Mouse (Mus musculus): Measurements from ENCODE around the gene Olfr1191-ps1. TPM values are rescaled to one million over a fixed set of nuclear protein-coding genes. Genes with fewer than 3 reads are reported as not detected.
"Not testable (repeated sequence)": the region's sequence is repeated elsewhere in the genome, so short reads cannot be mapped to it uniquely, and the experiment has no call there.

The Olfr1191-ps1 gene
- polyA plus RNA-seq (2012; rRNA removed): not detected in 2 replicates

- H3K27ac ChIP-seq (ENCODE audit: insufficient read depth, low read length); H3K27me3 ChIP-seq (ENCODE audit: control insufficient read depth, insufficient read depth, low read length); H3K4me1 ChIP-seq (ENCODE audit: control insufficient read depth, insufficient read depth, insufficient read length); H3K4me3 ChIP-seq (ENCODE audit: extremely low read depth, insufficient read depth, insufficient read length); DNase-seq (ENCODE audit: low read depth in 1 of 2, low spot score in 2 of 2); H3K36me3 ChIP-seq (ENCODE audit: control insufficient read depth, insufficient read depth, low read length): not testable (repeated sequence)
- WGBS: 89% methylated on average over 1 of the region's 1 CpGs
These were observed at the start of gene Olfr1191-ps1 for GRCm38 (mm10) chr2:88640242-88640641. Gene Olfr1191-ps1 (plus strand): TSS chr2:88640542.

- H3K4me3 ChIP-seq (ENCODE audit: extremely low read depth, insufficient read depth, insufficient read length): no peak within 1 kb of the TSS
- DNase-seq (ENCODE audit: low read depth in 1 of 2, low spot score in 2 of 2): no peak
- no peaks in the 10 kb centered on the region for H3K36me3 ChIP-seq (ENCODE audit: control insufficient read depth, insufficient read depth, low read length)
- H3K27ac ChIP-seq (ENCODE audit: insufficient read depth, low read length): no peak within 1 kb of the TSS
- 56% methylated on average over 1 of the region's 1 CpGs for WGBS
- H3K27me3 ChIP-seq (ENCODE audit: control insufficient read depth, insufficient read depth, low read length): no peaks in the 10 kb centered on the region
- TF ChIP-seq POLR2A (IDR thresholded peaks at IDR 0.05; ENCODE audit: low read depth, low read length) (no peak), CTCF (IDR thresholded peaks at IDR 0.05; ENCODE audit: extremely low read depth, insufficient read depth, insufficient read length, insufficient replicate concordance) (no peak)
- H3K4me1 ChIP-seq (ENCODE audit: control insufficient read depth, insufficient read depth, insufficient read length): no peaks in the 10 kb centered on the region
These were observed 7.9 kb downstream of the Olfr1191-ps1 start, which contains the start of gene Olfr1192-ps1 for GRCm38 (mm10) chr2:88648209-88648608. Gene Olfr1192-ps1 (plus strand): TSS chr2:88648509.

- H3K36me3 ChIP-seq (ENCODE audit: control insufficient read depth, insufficient read depth, low read length); DNase-seq (ENCODE audit: low read depth in 1 of 2, low spot score in 2 of 2): not testable (repeated sequence)
These were observed 35.0 kb downstream of the Olfr1191-ps1 start, which contains the start of gene Olfr1193 for GRCm38 (mm10) chr2:88675328-88675727. Gene Olfr1193 (plus strand): TSS chr2:88675628.

GRCm38 (mm10) chr2:88689087-88689486 is 48.7 kb downstream of the Olfr1191-ps1 start, which contains the start of gene Olfr1195:
Gene Olfr1195 (minus strand): TSS chr2:88689187.
- no peak for DNase-seq (ENCODE audit: low read depth in 1 of 2, low spot score in 2 of 2)
- H3K36me3 ChIP-seq (ENCODE audit: control insufficient read depth, insufficient read depth, low read length): no peaks in the 10 kb centered on the region
- no peak within 1 kb of the TSS for H3K27ac ChIP-seq (ENCODE audit: insufficient read depth, low read length)
- H3K4me1 ChIP-seq (ENCODE audit: control insufficient read depth, insufficient read depth, insufficient read length): no peaks in the 10 kb centered on the region
- no peak for TF ChIP-seq POLR2A (IDR thresholded peaks at IDR 0.05; ENCODE audit: low read depth, low read length)
- TF ChIP-seq CTCF (IDR thresholded peaks at IDR 0.05; ENCODE audit: extremely low read depth, insufficient read depth, insufficient read length, insufficient replicate concordance): no peak
- H3K27me3 ChIP-seq (ENCODE audit: control insufficient read depth, insufficient read depth, low read length): no peaks in the 10 kb centered on the region
- H3K4me3 ChIP-seq (ENCODE audit: extremely low read depth, insufficient read depth, insufficient read length): no peak within 1 kb of the TSS

More at GRCm38 (mm10) chr2:88675328-88675727, 35.0 kb downstream of the Olfr1191-ps1 start, which contains the start of gene Olfr1193:
- not testable (repeated sequence) for H3K4me3 ChIP-seq (ENCODE audit: extremely low read depth, insufficient read depth, insufficient read length); H3K4me1 ChIP-seq (ENCODE audit: control insufficient read depth, insufficient read depth, insufficient read length); H3K27ac ChIP-seq (ENCODE audit: insufficient read depth, low read length); H3K27me3 ChIP-seq (ENCODE audit: control insufficient read depth, insufficient read depth, low read length)

Other genes starting within 250 kb of the Olfr1191-ps1 start
- not detected in 2 replicates for gene Olfr1179, start 234.1 kb upstream of the Olfr1191-ps1 start, polyA plus RNA-seq (2012; rRNA removed)
- not detected in 2 replicates for gene Olfr1180, start 221.4 kb upstream of the Olfr1191-ps1 start, polyA plus RNA-seq (2012; rRNA removed)
- gene Olfr1181, start 214.4 kb upstream of the Olfr1191-ps1 start, polyA plus RNA-seq (2012; rRNA removed): not detected in 2 replicates
- gene Gm13757, start 191.4 kb upstream of the Olfr1191-ps1 start, polyA plus RNA-seq (2012; rRNA removed): not detected in 2 replicates
- gene Olfr1183, start 185.7 kb upstream of the Olfr1191-ps1 start, polyA plus RNA-seq (2012; rRNA removed): not detected in 2 replicates
- not detected in 2 replicates for gene Olfr1184, start 156.9 kb upstream of the Olfr1191-ps1 start, polyA plus RNA-seq (2012; rRNA removed)
- gene Olfr1185-ps1, start 147.2 kb upstream of the Olfr1191-ps1 start, polyA plus RNA-seq (2012; rRNA removed): not detected in 2 replicates
- not detected in 2 replicates for gene Olfr1186, start 122.0 kb upstream of the Olfr1191-ps1 start, polyA plus RNA-seq (2012; rRNA removed)
- gene Olfr1188, start 83.6 kb upstream of the Olfr1191-ps1 start, polyA plus RNA-seq (2012; rRNA removed): not detected in 2 replicates
- not detected in 2 replicates for gene Olfr1189, start 54.1 kb upstream of the Olfr1191-ps1 start, polyA plus RNA-seq (2012; rRNA removed)
- not detected in 2 replicates for gene Olfr1192-ps1, start 8.0 kb downstream of the Olfr1191-ps1 start, polyA plus RNA-seq (2012; rRNA removed)
- not detected in 2 replicates for gene Olfr1193, start 35.1 kb downstream of the Olfr1191-ps1 start, polyA plus RNA-seq (2012; rRNA removed)
- not detected in 2 replicates for gene Olfr1195, start 48.6 kb downstream of the Olfr1191-ps1 start, polyA plus RNA-seq (2012; rRNA removed)
- not detected in 2 replicates for gene Olfr1196, start 64.1 kb downstream of the Olfr1191-ps1 start, polyA plus RNA-seq (2012; rRNA removed)
- gene Olfr1197, start 91.8 kb downstream of the Olfr1191-ps1 start, polyA plus RNA-seq (2012; rRNA removed): not detected in 2 replicates
- gene Olfr1198, start 110.8 kb downstream of the Olfr1191-ps1 start, polyA plus RNA-seq (2012; rRNA removed): not detected in 2 replicates
- not detected in 2 replicates for gene Olfr1199, start 119.9 kb downstream of the Olfr1191-ps1 start, polyA plus RNA-seq (2012; rRNA removed)
- not detected in 2 replicates for gene Olfr1200, start 129.9 kb downstream of the Olfr1191-ps1 start, polyA plus RNA-seq (2012; rRNA removed)
- not detected in 2 replicates for gene Olfr1201, start 152.5 kb downstream of the Olfr1191-ps1 start, polyA plus RNA-seq (2012; rRNA removed)
- not detected in 2 replicates for gene Olfr1202, start 174.0 kb downstream of the Olfr1191-ps1 start, polyA plus RNA-seq (2012; rRNA removed)
- gene Olfr1205, start 189.2 kb downstream of the Olfr1191-ps1 start, polyA plus RNA-seq (2012; rRNA removed): not detected in 2 replicates
- gene Olfr1204, start 208.8 kb downstream of the Olfr1191-ps1 start, polyA plus RNA-seq (2012; rRNA removed): not detected in 2 replicates
- gene Olfr1206, start 222.7 kb downstream of the Olfr1191-ps1 start, polyA plus RNA-seq (2012; rRNA removed): not detected in 2 replicates

All from spleen, adult 2 months (tissue).